Mouse (Mus musculus): ENCODE data around the gene Gm2244. TPM values are rescaled to one million over a fixed set of nuclear protein-coding genes. Genes with fewer than 3 reads are reported as not detected.
"Not testable (repeated sequence)": the region's sequence is repeated elsewhere in the genome, so short reads cannot be mapped to it uniquely, and the experiment has no call there.

Gene Gm2244
- 0.31 and 0.63 TPM in 2 replicates for polyA plus RNA-seq (2016; fragmentation: Nextera tagmentation; extraction: Ambion mirVana)

DNA sequence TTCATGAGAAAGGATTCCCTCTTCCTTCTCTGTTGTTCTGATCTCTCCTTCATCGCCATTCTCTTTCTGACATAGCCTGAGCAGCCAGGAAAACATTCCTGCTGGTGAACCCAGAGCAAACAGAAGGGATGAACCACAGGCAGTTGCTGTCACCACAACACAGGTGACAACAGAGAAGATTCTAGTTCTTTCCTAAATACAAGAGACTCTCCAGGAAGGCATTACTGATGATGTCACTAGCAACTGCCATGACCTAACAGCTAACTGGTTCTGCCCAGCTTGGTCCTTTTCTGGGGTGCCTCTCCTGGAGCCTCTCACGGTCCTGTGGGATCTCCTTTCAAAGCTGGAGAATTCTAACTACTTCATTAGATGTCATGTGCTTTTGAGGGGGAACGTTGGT is at the start of gene Gm2244:
Gene Gm2244, minus strand, starts transcription at position 101 of the 400 bp plus-strand sequence.
- WGBS = 64% methylated on average over 1 of the region's 3 CpGs

DNA sequence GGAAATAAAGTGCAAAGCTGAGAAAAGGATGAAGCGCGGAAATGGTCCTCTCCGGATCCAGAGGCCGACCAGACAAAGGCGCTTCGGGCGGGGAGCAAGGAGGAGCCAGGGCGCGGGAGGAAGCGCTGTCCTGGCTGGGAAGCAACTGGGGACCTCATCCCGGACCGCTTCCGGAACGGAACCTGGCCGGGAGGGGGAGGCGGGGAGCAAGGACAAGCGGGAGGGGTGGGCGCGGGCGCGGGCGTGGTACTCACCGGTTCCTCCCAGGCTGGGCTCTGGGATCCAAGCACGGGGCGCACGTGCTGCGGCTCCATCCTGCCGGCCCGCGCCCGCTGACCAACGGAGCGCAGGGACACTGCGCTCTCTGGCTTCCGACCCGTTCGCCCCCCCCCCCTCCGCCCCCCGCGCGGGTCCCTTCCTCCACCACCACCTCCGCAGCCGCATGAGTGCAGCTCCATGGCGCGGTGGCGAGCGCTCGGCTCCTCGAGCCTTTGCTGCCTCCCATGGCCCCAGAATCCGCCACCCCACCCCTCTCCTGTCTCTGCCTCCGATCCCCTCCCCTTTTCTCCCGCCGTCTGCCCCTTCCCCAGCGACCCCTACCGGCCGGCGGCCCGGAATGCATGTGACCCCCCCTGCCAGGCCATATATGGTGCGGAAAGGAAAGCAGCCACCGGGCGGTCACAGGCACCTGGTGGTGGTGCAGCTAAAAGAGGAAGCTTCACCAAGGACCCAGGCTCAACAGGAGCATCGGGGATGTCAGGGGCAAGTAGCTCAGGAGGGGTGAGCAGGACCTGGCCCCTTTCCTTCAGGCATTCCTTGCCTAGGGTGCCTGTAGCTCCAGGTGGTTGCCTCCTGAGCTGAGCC is 35.3 kb upstream of the Gm2244 start, which contains the start of gene Gm2237:
Gene Gm2237, minus strand, starts transcription at position 332 of the 864 bp plus-strand sequence.
- peak within 1 kb of the TSS; percentile 78 for H3K9ac ChIP-seq
- H3K27ac ChIP-seq (ENCODE audit: poor library complexity, severe bottlenecking) = peak within 1 kb of the TSS; percentile 71; the same call in 1 of the 2 replicates
- not testable (repeated sequence) for ATAC-seq (ENCODE audit: insufficient number of reproducible peaks, low FRiP score)

More for the DNA sequence above, at the start of gene Gm2244:
- H3K27ac ChIP-seq (ENCODE audit: poor library complexity, severe bottlenecking); H3K27me3 ChIP-seq (replicated peaks); H3K4me3 ChIP-seq; ATAC-seq (ENCODE audit: insufficient number of reproducible peaks, low FRiP score); H3K4me1 ChIP-seq (replicated peaks); H3K36me3 ChIP-seq; H3K9me3 ChIP-seq (replicated peaks); H3K4me2 ChIP-seq; H3K9ac ChIP-seq: not testable (repeated sequence)

More for the DNA sequence above, 35.3 kb upstream of the Gm2244 start, which contains the start of gene Gm2237:
- Histone ChIP-seq H3K4me2 (peak within 1 kb of the TSS; percentile 64), H3K4me3 (peak within 1 kb of the TSS; percentile 62)
- H3K27me3 ChIP-seq (replicated peaks); H3K9me3 ChIP-seq (replicated peaks); H3K4me1 ChIP-seq (replicated peaks); H3K36me3 ChIP-seq: not testable (repeated sequence)
- 0% methylated on average over 30 of the region's 62 CpGs for WGBS

Other genes starting within 250 kb of the Gm2244 start
- gene Gm21738, start 131.0 kb downstream of the Gm2244 start, polyA plus RNA-seq (2016; fragmentation: Nextera tagmentation; extraction: Ambion mirVana) = 0.47 TPM in 1 of 2 replicates, not detected in the other
- 3.7 and 3.8 TPM in 2 replicates for gene Gm2237, start 35.2 kb upstream of the Gm2244 start, polyA plus RNA-seq (2016; fragmentation: Nextera tagmentation; extraction: Ambion mirVana)
- not detected in 2 replicates for gene Gm5458, start 52.6 kb upstream of the Gm2244 start, polyA plus RNA-seq (2016; fragmentation: Nextera tagmentation; extraction: Ambion mirVana)
- gene Nid2, start 201.3 kb upstream of the Gm2244 start, polyA plus RNA-seq (2016; fragmentation: Nextera tagmentation; extraction: Ambion mirVana) = 204 and 208 TPM in 2 replicates

All from heart, embryonic 12.5 days (tissue).